Mouse (Mus musculus): ENCODE measurements at regions not wholly inside any gene's neighbourhood (a gene's known extent, or its start where the extent isn't known, plus 50 kb on each side); places are given as distances from the start of the nearest gene placed in this dataset.

DNA sequence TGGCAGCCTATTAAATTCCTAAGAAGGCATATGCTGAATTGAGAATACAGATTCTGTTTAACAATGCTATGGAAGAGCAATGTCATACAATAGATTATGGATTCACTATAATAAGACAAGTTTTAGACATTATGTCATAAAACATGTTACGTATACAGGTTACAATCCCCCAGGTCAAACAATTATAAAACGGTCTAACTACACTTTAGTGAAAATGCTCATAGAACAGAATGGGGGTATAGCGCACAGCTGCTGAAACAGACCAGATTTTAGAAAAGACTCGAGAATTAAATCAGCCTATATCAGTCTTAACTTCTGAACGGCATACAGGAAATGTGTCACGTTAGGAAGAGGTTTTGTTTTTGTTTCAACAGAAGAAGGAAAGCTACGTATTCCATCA lies 660.5 kb upstream of the Sel1l start:
- DNase-seq (ENCODE audit: low read depth, low spot score) = no peak

DNA sequence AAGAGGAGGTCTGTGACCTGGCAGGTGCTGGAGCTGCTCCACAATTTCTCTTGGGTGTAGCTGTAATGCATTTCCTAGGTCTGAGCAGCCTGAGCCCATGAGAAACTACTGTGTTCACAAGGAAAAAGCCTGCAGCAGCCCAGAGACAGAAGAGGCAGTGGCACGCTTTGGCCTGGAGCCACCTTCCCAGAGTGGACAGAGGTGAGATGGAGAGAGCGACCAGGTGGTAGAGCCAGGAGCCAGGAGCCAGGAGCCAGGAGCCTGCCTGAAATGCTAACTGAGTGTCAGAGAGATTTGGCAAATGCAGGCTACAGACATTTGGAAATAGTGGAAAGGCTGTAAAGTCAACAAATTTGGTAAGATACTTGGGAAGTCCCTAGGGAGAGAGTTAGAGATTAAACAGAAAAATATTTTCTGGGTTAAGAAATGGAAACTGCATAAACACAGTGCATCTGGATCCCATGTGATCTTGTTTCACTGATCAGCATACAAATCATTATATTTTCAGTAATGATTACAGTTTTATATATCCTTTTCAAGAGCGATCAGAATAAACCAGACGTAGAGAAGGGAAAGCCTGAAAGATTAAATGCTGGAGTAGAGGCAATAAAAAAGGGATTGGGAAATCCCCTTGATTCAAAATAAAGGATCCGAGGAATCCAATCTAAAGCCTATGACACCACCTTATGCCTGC lies 660.0 kb upstream of the Sel1l start:
- no peak for DNase-seq (ENCODE audit: low read depth, low spot score)

DNA sequence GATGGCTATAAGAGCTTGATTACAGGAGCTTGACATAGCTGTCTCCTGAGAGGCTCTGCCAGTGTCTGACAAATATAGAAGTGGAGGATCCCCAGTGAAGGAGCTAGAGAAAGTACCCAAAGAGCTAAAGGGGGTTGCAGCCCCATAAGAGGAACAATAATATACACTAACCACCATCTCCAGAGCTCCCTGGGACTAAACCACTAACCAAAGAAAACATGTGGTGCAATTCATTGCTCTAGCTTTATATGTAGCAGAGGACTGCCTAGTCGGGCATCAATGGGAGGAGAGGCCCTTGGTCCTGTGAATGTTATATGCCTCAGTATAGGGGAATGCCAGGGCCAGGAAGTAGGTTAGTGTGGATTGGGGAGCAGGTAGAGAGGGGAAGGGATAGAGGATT lies 635.0 kb upstream of the Sel1l start:
- no peak for DNase-seq (ENCODE audit: low read depth, low spot score)

DNA sequence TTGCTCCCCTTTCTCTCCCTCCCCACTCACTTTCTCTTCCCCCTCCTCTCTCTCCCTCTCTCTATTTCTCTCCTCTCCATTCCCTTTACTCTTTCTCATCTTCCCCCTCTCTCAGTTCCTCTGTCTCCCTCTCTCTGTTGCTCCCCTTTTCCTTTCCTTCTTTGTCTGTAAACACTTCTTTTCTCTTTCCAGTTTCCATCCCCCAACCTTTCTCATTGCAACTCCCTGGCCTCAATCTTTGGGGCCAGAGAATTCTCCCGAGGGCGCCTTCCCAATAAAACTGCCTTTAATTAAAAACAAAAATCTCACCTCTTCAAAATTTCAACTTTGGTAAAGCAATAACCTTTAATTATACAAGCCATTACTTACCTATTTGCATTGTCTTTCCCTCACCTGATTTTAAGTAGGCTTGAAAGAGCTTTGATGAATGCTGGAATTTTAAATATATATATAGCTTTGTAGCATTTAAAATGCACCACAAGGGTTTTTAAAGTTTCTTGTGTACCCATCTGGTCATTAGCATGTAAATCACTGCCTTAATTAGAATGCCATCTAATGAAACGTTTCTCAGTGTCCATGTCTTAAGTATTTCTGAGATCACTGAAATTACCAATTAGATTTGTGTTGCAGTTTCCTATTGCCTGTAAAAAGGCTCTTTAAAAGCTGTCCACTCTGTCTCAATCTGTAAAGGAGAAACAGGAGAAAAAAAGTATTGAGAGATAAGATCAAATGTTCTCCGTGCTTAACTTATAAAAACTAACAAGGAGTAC lies 625.5 kb upstream of the Sel1l start:
- no peak for DNase-seq (ENCODE audit: low read depth, low spot score)

DNA sequence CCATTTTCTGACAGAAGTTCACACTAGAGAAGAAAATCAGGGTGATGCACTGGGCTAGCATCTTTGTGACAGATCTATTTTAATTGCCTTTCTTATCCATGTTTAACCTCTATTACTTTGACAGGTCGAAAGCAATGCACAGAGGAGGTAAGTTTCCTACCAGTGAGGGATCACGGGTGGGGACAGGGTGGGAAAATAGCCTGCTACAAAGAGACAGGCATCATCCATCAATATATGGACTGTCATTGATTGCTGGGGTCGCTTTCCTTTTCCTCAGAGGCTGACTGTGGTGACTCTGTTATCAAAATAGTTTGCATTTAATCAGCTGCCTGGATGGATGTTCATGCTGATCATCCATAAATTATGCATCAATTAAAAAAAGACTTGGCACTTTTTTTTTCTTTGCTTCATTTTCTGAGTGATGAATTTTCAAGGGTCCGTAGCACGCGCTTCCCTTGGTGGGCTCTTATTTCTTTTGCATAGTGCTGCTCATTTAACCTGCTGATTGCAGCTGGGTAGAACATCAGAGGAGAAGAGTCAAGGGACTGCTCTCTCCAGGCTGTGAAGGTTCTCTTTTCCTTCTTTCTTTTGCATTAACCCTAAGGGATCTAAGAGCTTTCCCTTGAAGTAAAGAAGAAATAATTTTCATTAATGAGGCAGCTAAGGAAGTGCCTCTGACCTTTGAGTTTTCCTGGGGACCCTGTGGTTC lies 602.3 kb upstream of the Sel1l start:
- no peak for DNase-seq (ENCODE audit: low read depth, low spot score)

DNA sequence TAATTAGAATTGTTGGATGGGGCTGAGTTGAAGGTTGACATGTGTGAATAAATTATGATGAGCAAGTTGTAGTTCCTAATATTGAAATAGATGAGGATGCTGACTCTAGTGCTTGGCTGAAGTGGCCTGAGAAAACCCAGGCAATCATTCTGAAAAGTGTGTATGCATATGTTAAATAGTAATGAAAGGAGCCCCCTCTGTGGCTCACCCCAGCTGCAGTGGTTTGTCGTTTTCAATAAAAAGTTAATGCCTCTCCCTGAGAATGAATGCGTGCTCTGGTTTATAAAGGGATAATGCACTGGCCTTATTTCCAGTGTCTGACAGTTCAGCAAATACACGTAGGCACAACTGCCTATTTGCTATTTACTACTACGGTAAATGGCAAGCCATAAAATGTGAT lies 569.5 kb upstream of the Sel1l start:
- DNase-seq (ENCODE audit: low read depth, low spot score) = no peak

DNA sequence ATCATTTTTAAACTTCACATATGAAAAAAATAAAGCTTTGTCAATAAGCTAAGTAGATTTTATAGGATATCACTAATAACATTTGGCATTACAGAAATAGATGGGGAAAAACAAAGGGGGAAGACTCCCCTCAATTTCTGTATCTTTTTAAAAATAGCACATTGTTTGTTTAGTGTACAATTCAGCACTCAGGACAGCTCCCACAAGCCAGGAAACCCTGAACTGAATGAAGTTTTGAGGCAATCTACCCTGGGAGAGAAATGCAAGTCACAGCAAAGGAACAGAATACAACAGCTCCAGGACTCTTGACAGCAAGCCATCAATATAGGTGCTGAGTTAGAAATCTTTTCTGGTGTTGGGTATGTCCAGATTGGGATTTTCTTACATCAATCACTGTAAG lies 556.5 kb upstream of the Sel1l start:
- DNase-seq (ENCODE audit: low read depth, low spot score) = no peak

DNA sequence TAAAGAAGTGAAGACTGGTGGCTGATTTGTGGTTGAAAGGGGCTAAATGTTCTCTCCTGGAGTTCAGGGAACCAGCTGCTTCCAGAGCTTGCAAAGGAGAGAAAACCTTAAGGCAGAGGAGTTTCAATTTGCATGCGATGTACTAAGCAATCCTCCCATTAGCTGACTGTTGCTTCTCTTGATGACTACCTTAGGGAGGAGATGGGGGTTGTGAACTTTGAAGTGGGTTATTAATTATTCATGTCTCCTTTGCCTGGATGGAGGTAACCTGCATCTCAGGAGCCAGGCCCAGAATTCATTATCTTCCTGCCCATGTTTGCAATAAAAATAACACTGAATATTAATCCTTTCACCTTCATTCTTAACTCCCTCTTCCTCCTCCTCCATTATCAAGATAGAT lies 552.0 kb upstream of the Sel1l start:
- peak; percentile 6 for DNase-seq (ENCODE audit: low read depth, low spot score)

DNA sequence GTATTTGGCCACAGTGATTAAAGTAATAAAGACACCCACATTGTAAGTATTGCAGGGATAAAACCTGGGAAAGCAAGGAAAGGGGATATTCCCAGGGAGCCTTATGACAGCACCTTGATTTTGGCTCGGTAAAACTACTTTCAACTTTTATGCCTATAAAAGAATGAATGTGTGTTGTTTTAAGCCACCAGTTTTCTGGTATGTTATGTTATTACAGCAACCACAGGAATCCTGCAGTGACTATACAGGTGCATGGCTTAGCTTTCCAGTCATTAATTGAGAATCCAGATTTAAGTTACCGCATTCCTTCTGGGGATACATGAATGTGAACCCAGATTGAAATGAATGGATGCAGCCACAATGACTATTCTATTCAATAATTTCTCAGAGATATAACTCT lies 537.2 kb upstream of the Sel1l start:
- no peak for DNase-seq (ENCODE audit: low read depth, low spot score)

DNA sequence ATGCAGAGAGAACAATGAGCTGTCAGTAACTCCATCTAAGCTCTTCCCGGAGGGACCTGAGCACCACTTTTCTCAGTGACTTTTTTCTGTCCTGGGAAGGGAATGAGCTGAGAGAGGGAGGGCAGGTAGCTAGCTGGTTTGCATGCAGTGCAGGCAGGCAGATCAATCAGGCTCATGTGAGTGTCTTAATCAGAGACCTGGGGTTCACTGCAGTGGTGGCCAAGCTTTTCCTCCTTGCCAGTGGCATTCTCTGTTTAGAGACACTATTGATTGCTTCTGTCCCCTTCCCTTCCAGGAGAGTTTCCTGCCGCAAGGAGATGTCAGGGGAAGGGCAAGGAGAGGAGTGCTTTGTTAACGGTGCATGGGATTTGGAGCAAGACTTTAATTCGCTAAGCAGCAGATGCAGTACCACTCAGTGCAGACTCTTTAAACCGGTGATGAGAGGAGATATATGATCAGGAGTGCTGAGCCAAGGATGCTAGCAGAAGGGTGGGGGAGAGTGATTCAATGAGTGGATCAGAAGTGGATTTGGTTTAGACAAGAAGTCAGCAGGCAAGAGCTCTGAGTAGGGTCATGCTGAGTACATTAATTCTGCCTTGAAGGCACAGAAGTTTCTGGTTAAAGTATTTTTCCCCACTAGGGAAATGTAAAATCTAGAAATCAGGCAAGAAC lies 535.4 kb upstream of the Sel1l start:
- no peak for DNase-seq (ENCODE audit: low read depth, low spot score)

DNA sequence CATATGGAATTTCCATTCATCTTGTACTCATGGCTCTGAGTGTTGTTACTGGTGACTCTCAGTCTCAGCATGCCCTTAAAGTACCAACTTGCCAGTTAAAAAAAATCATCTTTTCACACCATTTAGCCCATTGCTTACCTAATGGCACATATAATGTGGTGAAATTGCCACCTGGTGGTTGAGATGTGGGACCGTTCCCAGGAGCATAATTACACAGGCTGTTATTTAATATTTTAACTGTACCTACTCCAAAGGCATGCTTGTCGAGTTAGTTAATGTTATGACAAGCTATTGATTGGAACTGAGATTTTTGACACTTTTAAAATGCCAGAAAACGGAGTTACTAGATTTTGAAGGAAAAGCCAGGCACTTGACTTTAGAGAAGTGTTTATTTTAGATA lies 530.2 kb upstream of the Sel1l start:
- DNase-seq (ENCODE audit: low read depth, low spot score) = peak; percentile 12

DNA sequence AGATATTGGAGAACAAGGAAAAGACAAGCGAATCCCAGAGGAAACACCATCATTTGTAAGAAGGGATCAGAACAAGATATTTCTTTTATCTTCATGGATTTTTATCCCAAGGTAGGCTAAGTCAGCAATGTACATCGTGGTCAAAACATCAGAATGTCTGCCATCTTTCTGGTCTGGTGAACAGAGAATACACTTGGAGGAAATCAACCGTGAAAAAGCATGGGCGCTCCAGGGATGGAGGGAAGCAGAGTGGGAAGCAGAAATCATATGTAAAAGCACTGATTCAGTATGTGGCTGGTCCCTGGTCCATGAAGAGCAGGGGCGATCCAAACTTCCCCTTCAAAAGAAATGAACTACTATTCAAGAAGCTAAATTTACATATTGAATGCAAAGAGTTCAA lies 517.0 kb upstream of the Sel1l start:
- DNase-seq (ENCODE audit: low read depth, low spot score) = no peak

DNA sequence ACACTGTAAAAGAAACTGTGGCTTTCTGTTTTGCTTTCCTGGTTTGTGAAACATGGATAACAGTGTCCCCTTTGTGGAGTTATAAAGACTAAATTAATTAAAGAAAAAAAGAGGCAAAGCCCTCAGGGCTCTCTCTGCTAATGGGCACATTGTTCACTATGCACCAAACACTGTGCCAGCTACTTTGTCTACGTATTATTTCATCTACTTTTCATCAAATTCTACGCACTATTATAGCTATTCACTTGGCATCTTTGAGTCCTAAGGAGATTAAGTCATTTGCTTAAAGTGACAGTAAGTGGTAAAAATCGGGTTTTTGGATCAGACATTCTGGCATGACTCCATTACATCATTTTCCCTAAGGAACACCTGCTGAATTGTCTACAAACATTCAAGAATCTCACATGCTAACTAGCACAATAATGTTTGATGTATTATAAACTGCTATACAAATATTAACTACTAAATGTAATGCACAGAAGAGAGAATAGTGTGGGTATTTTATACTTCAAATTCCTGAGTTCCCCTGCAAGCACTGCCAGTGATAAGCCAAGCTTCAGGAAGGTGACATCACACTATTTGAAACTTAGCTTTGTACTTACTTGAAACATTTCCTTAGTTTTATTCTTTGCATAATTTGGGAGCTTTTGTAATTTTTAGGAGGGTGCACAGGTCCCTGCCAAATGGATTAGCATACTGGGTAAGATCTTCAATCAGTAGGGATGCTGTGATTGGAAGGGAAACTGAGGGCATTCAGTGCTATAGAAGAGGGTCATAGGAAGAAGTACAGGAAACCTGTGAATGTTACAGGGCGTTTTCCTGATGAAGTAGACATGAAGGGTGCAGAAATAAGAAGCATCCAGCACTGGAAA lies 504.7 kb upstream of the Sel1l start:
- no peak for DNase-seq (ENCODE audit: low read depth, low spot score)

DNA sequence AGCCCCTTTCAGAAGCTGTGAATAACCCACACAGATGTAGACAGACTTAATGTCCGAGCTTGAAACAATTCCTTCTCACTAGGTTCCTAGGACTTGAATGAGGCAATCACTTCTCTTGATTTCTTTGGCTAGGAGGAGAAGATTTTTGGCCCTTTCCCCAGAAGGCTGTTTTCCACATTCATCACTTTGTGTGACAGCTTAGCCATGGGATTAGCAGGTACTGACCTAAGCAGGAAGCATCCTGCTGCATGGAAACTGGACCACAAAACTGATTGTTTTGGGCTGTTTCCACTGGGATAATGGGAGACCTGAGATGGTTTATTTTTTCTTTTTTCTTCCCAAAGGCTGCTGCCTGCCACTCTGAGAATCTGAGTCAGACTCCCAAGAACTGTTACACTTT lies 469.3 kb upstream of the Sel1l start:
- DNase-seq (ENCODE audit: low read depth, low spot score) = no peak

DNA sequence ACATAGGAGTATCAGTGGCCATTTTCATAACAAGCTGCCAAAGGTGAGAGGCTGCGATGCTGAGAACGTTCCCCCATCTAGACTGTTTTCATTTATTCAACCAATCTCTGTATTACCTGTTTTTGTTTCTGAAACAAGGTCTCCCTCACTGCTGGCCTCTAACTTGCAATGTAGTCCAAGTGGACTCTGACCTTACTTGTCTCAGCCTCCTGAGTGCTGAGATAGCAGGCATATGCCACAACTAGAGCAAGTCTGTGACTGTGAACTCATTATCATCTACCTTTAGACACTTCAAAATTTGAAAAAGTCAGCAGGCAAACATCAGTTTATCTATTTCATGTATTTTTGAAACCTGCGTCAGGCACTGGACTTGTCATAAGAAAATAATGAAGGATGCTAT lies 468.7 kb upstream of the Sel1l start:
- no peak for DNase-seq (ENCODE audit: low read depth, low spot score)

DNA sequence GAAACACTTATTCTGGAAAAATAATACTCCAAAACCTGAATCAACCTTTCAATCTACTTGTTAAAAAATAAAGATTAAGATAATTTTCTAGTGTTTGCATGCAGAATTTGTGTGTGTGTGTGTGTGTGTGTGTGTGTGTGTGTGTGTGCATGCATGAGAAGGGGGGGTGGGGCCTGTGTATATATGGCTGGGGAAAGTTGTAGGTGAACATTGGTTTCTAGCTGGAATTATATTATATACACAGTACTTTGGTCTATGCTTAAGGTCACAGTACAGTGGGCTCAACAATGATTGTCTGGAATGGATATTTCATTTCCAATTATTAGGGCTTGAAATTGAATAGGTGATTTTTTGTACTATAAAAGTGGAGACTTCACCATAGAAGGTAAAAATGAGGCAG lies 467.3 kb upstream of the Sel1l start:
- no peak for DNase-seq (ENCODE audit: low read depth, low spot score)

DNA sequence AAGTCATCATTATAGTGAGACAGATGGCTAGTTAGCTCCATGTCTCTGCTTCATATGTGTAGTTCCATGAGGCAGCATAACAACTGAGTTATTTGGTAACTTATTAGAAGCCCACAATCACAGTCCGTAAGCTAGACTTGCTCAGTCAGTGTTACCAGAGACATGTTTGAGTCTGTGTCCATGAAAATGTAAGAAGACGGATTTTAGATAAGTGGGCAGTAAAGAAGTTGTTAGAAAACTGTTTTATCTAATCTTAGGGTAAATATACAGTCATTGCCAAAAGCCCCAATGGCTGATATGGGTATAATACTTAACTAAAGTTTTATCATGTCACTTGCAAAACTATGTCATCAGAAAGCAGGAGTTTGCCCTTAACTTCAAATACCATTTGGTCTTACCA lies 466.9 kb upstream of the Sel1l start:
- no peak for DNase-seq (ENCODE audit: low read depth, low spot score)

DNA sequence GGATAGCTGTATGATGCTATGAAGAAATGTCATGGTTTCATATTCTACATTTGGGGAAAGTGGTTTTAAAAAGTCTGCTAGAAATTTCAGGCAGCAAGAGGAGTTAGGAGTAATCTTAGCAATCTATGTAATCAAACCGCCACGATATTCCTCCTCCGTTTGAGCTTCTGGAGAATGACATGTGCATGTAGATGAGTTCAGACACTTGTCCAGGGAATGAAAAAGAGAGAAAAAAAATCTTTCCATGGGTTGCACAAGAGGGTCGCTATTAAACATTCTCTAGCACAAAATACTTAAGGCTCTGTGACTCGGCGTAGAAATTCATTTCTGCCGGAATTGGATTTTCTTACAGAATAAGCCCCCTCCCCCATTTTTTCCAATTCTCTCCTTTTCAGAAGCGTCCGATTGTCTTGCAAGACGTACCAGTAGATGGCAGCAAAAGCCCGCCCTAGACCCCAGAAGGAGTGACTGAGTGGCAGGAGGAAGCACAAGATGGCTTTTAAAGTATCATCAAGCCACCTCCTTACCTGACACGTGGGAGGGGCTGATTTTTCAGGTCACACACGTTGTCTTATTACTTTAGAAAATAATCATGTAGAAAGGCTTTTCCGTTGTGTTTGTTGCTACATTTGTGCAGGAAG lies 454.1 kb upstream of the Sel1l start:
- DNase-seq (ENCODE audit: low read depth, low spot score) = peak; percentile 72

DNA sequence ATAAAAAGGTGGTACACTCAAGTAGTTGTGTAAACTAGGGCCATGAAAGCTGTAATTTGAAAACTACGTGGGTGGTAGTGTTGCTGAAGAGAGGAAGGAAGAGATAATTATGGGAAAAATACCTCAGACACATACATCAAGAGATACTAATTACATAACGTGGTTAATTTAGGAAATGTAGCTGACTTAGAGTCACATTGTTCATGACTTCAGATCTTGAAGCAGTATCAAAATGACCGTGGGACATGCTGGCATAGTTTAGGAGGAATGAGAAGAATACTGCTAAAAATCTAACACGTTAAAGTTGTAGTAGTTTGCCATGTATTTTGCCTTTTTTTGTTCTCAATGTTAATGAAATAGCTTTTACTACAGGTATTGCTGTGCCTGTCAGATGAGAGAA lies 445.9 kb upstream of the Sel1l start:
- no peak for DNase-seq (ENCODE audit: low read depth, low spot score)

DNA sequence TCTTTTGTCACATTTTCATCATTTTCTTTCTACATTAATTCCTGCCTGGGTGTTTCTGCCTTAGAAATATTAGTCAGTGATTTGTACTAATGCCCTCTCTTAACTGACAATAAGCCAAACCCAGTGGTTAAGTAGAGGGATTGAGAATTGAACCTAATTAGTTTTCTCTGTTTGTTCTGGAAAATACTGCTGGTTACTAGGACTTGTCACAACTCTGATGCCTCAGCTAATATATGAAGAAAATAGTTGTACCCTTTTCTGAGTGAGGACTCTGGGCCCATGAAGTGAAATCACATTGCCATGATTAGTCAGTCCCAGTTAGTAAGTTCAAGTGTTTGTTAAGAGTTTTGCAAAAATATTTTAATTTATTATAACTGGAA lies 444.4 kb upstream of the Sel1l start:
- DNase-seq (ENCODE audit: low read depth, low spot score) = no peak
